Mouse (Mus musculus): ENCODE results near the gene Gramd1b. TPM values are rescaled to one million over a fixed set of nuclear protein-coding genes. Genes with fewer than 3 reads are reported as not detected.
A peak's percentile ranks its signal among the peaks of the same experiment; 100 is the strongest.

Gramd1b gene
- polyA plus RNA-seq, 1 experiment from 2014 or later: 2.7 TPM

DNA sequence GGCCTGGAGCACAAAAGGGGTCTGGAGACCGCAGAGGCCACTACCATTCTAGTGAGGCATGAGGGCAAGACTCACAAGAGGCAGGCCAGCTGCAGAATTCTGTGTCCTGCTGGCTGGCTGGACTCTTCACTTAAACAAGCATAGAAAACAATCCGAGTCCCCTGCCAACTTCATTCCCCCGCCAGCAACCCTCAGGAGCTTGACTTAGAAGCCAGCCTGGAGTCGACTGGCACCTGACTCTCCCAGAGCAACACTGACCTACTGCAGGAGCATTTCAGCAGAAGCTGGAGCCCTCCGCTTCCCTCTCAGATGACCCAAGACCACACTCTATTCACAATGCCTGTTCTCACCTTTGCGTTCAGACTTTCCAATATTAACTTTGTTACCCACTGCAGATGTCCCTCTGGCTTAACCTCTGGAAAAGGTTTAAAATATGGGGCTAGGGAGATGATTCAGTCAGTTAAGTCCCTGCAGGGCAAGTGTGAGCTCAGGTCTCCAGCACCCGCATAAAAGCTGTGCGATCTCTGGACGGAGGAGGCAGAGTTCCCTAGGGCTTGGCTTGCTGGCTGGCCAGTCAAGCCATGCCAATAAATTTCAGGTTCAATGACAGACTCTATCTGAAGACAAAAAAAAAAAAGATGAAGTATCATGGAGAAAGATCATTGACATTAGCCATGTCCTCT, 104.8 kb downstream of the Gramd1b start:
- no peak overlapping the region for H3K4me3 ChIP-seq
- no peaks in the 10 kb centered on the region for H3K27me3 ChIP-seq (ENCODE audit: low read depth, poor library complexity, severe bottlenecking)
- H3K36me3 ChIP-seq: no peaks in the 10 kb centered on the region
- H3K4me1 ChIP-seq: no peaks in the 10 kb centered on the region
- DNase-seq (ENCODE audit: low spot score): no peak
- H3K27ac ChIP-seq: no peak overlapping the region
- 88% methylated on average over 9 of the region's 9 CpGs for WGBS
- no peaks in the 10 kb centered on the region for H3K9me3 ChIP-seq (replicated peaks)

DNA sequence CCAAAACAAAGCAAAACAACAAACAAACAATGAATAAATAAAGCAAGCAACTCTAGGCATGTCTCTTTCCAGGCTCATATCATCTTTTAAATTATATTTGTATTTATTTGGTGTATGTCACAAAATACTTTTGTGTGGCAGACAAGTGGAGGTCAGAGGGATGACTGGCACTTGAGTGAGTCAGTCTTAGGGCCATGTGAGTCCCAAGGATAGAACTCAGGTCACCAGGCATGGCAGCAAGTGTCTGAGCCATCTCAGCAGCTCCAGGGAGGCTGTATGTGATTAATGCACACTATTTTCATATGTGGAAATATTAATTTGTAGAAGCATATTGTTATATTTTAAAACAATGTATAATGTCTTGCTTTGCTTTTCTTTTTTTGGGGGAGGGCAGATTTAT, 106.3 kb downstream of the Gramd1b start:
- Histone ChIP-seq H3K4me1 (no peaks in the 10 kb centered on the region), H3K9me3 (replicated peaks) (no peaks in the 10 kb centered on the region), H3K27ac (no peak overlapping the region), H3K27me3 (ENCODE audit: low read depth, poor library complexity, severe bottlenecking) (no peaks in the 10 kb centered on the region), H3K4me3 (no peak overlapping the region), H3K36me3 (no peaks in the 10 kb centered on the region)
- no peak for DNase-seq (ENCODE audit: low spot score)

DNA sequence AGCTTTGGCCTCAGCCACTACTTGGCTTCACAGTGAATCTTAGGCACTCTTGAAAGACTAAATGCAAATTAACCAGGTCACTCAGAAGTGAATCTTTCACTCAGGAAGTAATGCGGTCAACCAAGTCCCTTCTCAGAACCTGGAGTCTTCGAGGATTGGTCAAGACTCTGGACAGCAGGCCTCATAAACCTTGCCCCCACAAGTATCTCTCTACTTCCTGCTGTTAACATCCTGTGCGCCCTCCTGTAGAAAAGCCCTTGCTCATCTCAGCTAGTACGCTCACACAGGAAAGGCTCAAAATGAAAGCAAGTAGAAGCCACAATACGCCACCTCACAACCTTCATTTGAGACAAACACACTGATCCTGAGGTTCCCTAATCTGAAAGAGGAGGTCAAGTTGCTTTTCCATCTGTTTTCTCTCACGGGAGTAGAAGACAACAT, 107.7 kb downstream of the Gramd1b start:
- no peaks in the 10 kb centered on the region for H3K27me3 ChIP-seq (ENCODE audit: low read depth, poor library complexity, severe bottlenecking)
- WGBS: 86% methylated on average over 6 of the region's 6 CpGs
- DNase-seq (ENCODE audit: low spot score): no peak

DNA sequence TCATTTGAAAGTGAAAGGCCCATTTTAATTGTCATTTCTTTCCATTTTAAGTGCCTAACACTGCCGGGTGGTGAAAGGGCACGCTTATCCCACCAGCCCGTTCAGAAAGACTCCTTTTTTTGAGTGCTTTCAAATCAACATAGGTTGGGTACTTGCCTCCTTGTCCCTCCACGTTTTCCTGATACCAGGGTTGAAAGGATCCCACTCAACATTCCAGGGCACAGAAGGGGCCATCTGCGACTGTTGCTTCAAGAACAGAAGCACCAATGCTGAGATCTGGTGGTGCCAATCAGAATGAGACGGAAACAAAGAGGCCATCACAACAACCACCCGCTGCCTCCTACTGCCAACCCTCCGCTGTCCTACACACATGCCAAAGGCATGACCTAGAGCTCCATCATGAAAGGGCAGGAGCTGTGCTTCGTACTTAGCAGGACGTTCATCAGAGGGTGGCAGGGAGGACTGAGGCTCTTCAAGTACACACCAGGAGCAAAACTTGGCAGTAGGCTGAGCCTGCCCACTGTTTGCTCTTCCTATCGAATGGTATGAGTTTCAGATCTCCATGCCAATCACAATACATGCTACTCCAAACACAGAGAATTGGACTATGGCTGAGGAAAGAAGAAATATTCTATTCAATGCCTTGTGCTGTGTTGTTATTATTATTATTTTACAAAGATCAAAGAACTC, 108.7 kb downstream of the Gramd1b start:
- no peak overlapping the region for H3K4me3 ChIP-seq
- H3K36me3 ChIP-seq: no peaks in the 10 kb centered on the region
- no peak overlapping the region for H3K27ac ChIP-seq
- DNase-seq (ENCODE audit: low spot score): no peak
- H3K4me1 ChIP-seq: no peaks in the 10 kb centered on the region
- no peaks in the 10 kb centered on the region for H3K27me3 ChIP-seq (ENCODE audit: low read depth, poor library complexity, severe bottlenecking)
- 90% methylated on average over 11 of the region's 11 CpGs for WGBS
- no peaks in the 10 kb centered on the region for H3K9me3 ChIP-seq (replicated peaks)

More for the DNA sequence above, 107.7 kb downstream of the Gramd1b start:
- Histone ChIP-seq H3K4me1 (no peaks in the 10 kb centered on the region), H3K4me3 (no peak overlapping the region), H3K27ac (no peak overlapping the region), H3K9me3 (replicated peaks) (no peaks in the 10 kb centered on the region), H3K36me3 (no peaks in the 10 kb centered on the region)

DNA sequence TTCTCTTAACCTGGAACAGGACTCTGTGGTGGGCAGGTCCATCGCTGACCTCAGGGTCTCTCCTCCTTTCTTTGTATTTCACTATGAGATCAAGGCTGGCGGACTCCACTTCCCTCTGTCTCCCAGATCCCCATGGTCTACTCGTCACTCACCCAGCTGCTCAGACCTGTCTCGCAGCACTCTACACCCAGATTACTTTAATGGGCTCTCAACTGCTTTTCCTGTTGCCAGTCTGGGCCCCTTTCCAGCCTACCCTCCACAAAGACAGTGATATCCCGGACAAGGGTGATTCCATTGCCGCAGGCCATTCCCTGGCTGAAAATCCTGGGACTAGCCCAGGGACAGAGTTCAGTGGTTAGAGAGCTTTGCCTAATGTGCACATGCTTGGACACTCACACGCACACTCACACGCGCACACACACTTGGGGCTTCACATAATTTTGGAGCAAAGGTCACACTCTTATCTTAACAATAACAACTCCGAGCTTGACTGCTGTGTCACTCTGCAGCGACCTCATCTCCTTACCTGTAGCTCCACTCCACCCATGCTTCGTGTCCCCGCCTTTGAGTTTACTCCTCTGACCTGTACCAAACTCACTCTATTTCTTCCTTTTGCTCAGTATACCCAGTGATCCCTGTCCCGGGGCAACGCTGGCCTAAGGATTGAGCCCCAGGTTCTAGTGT, 110.4 kb downstream of the Gramd1b start:
- Histone ChIP-seq H3K9me3 (replicated peaks) (no peaks in the 10 kb centered on the region), H3K27ac (no peak overlapping the region), H3K4me3 (no peak overlapping the region), H3K36me3 (no peaks in the 10 kb centered on the region), H3K27me3 (ENCODE audit: low read depth, poor library complexity, severe bottlenecking) (no peaks in the 10 kb centered on the region), H3K4me1 (no peaks in the 10 kb centered on the region)
- 87% methylated on average over 15 of the region's 15 CpGs for WGBS
- DNase-seq (ENCODE audit: low spot score): no peak

DNA sequence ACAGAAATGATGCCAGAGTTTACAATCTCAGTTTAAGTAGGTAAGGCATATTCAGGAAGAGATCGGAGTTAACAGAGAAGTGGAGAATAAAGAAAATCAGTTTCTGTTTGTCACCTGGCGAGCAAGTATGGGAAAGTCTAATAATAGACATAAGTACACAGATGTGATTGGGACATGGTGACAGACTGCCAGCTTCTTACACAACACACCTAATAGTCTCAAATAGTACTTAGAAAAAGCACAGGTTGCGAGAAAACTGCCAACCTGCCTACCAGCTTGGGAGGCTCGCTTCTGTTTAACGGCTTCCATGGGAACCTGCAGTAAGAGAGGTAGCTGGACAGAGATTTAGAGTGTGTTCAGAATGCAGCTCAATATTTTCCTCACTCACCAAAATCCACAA, 112.4 kb downstream of the Gramd1b start:
- Histone ChIP-seq H3K27me3 (ENCODE audit: low read depth, poor library complexity, severe bottlenecking) (no peaks in the 10 kb centered on the region), H3K4me3 (no peak overlapping the region), H3K9me3 (replicated peaks) (no peaks in the 10 kb centered on the region), H3K36me3 (no peaks in the 10 kb centered on the region), H3K27ac (no peak overlapping the region), H3K4me1 (0 out of 2 replicates have a peak, but pooled peaks cover 2% of the 10 kb centered on the region)
- WGBS: 87% methylated on average over 5 of the region's 5 CpGs
- no peak for DNase-seq (ENCODE audit: low spot score)

DNA sequence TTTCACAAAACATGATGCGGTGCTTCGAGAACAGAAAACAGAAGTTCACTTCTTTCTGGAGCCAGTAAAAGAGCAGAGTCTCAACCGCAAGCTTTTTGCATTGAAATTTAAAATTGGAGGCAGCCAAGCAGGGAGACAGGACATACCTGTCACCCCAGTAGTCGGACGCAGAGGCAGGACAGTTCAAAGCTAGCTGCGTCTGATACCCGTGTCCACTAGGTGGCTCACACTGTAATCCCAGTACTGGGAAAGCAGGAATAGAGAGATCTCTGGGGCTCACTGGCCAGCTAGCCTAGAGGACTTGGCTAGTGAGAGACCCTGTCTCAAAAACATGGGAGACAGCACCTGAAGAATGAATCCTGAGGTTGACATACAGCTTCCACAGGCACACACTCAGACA, 115.0 kb downstream of the Gramd1b start:
- Histone ChIP-seq H3K4me1 (0 out of 2 replicates have a peak, but pooled peaks cover 2% of the 10 kb centered on the region), H3K27ac (no peak overlapping the region), H3K27me3 (ENCODE audit: low read depth, poor library complexity, severe bottlenecking) (no peaks in the 10 kb centered on the region), H3K9me3 (replicated peaks) (no peaks in the 10 kb centered on the region), H3K36me3 (no peaks in the 10 kb centered on the region), H3K4me3 (no peak overlapping the region)
- 86% methylated on average over 7 of the region's 7 CpGs for WGBS
- no peak for DNase-seq (ENCODE audit: low spot score)

DNA sequence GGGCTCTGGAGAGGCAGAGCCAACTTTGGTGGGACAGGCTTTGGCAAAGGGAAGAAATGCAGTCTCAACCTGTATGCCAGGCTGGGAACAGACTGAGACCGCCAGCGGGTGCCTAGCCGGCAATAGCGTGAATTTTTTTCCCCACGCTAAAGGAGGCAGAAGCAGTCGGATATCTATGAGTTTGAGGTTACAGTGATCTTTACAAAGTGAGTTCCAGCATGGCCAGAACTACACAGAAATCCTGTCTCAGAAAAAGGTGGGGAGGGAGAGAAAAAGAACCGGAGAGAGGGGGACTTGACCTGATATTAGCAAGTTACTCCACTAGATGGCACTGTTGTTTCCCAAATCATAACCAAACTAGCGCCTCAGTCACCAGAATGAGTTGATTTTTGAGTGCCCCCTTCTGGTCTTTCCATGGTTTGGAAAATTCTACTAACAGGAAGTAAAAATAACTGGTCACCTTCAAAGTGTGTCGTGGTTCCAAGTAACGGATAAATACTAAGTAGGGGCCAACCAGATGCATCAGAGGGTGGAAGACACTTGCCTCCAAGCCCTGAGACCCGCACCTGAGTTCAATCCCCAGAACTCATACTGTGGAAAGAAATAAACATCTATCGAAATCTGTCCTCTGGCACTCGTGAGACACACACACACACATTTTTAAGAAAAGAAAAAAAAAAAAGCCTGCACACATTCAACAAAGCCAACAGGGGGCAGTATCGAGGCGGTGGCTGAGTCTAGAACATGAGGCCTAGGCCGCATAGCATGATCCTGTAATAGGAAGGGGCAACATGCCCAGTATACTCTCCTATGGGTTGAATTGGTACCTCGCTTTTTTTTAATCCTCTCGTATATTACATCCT, 116.0 kb downstream of the Gramd1b start:
- Histone ChIP-seq H3K9me3 (replicated peaks) (no peaks in the 10 kb centered on the region), H3K4me3 (peak overlapping the region; percentile 71), H3K36me3 (no peaks in the 10 kb centered on the region), H3K27me3 (ENCODE audit: low read depth, poor library complexity, severe bottlenecking) (no peaks in the 10 kb centered on the region), H3K4me1 (0 out of 2 replicates have a peak, but pooled peaks cover 2% of the 10 kb centered on the region), H3K27ac (peak overlapping the region; percentile 82)
- 35% methylated on average over 18 of the region's 18 CpGs for WGBS
- peak; percentile 46 for DNase-seq (ENCODE audit: low spot score)

DNA sequence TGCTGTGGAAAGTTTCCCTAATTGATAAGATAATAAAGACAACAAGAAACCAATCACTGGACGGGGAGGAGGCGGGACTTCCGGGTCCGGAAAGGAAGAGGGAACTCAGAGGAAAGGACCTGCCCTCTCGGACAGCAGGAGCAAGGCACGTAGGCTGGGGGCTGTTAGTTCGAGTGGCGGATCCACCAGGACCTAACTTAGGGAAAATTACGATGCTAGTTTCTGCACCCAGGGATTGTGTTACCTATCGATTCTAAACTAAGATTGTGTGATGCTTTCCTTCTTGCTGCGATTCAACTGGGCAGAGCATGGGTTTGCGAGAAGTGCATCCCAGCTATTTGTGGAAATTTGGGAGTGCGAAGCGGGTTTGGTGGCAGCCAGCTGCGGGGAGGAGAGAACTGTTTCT, 116.7 kb downstream of the Gramd1b start:
- peak; percentile 84 for DNase-seq (ENCODE audit: low spot score)
- H3K36me3 ChIP-seq: no peaks in the 10 kb centered on the region
- H3K4me3 ChIP-seq: peak overlapping the region; percentile 71
- H3K9me3 ChIP-seq (replicated peaks): no peaks in the 10 kb centered on the region
- H3K4me1 ChIP-seq: 0 out of 2 replicates have a peak, but pooled peaks cover 2% of the 10 kb centered on the region
- H3K27ac ChIP-seq: peak overlapping the region; percentile 82
- under 1% methylated on average over 15 of the region's 15 CpGs for WGBS
- H3K27me3 ChIP-seq (ENCODE audit: low read depth, poor library complexity, severe bottlenecking): no peaks in the 10 kb centered on the region

DNA sequence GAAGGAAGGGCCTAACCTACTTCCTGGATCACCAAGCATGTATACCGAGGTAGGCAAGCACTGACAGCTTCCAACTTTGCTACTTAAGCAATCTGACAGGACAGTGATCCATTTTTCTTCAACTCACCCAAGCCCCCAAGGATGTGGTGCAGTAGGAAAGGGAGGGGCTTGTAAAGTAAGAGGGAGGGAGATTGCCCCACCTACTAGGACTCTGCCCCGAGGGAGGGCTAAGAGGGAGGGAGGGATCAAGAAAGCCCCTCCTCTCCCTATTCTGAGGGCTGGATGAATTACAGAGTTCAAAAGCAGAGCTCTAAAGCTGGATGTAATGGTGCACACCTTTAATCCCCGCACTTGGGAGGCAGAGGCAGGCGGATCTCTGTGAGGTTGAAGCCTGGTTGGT, 117.6 kb downstream of the Gramd1b start:
- no peak overlapping the region for H3K4me3 ChIP-seq
- no peaks in the 10 kb centered on the region for H3K36me3 ChIP-seq
- DNase-seq (ENCODE audit: low spot score): no peak
- no peaks in the 10 kb centered on the region for H3K9me3 ChIP-seq (replicated peaks)
- 93% methylated on average over 4 of the region's 4 CpGs for WGBS
- 0 out of 2 replicates have a peak, but pooled peaks cover 5% of the 10 kb centered on the region for H3K4me1 ChIP-seq
- no peak overlapping the region for H3K27ac ChIP-seq
- H3K27me3 ChIP-seq (ENCODE audit: low read depth, poor library complexity, severe bottlenecking): no peaks in the 10 kb centered on the region

DNA sequence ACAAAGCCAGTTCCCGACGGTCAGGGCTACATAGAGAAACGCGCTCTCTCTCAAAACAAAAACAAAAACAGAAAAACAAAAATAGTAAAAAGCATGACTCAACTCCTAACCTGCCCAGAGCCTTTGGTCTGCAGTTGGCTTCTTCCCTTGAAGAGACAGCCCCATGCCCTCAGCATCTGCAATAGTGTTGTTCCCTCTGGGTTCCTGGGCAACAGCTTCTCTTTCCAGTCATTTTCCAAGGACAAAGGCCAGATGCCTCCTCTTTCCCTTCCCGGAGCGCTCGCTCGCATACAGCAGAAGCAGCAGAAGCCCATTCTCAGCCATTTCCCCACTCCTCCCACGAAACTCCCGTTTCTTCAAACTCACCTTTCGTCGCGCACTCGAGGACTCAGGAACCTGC, 118.3 kb downstream of the Gramd1b start:
- Histone ChIP-seq H3K27me3 (ENCODE audit: low read depth, poor library complexity, severe bottlenecking) (no peaks in the 10 kb centered on the region), H3K4me3 (no peak overlapping the region), H3K4me1 (0 out of 2 replicates have a peak, but pooled peaks cover 5% of the 10 kb centered on the region), H3K9me3 (replicated peaks) (no peaks in the 10 kb centered on the region), H3K36me3 (no peaks in the 10 kb centered on the region), H3K27ac (no peak overlapping the region)
- no peak for DNase-seq (ENCODE audit: low spot score)
- WGBS: 95% methylated on average over 14 of the region's 14 CpGs

DNA sequence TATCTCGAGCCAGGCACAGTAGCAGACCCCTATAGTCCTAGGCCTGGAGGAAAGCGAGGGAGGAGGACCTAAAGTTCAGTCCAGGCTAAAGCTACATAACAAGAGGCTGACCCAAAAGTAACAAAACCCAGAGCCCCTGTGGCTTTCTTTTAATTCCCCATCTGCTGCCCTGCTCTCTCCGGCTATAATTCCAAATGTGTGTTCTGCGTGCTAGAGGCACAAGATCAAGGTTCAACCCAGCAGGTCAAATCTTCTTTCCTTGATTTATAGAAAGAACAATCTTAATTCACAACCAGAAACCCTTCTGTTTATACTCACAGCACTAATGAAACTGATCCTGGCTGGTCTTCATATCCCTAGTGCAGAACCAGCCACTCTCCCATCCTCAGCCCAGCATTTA, 118.9 kb downstream of the Gramd1b start:
- Histone ChIP-seq H3K36me3 (no peaks in the 10 kb centered on the region), H3K4me3 (no peak overlapping the region), H3K27ac (no peak overlapping the region), H3K9me3 (replicated peaks) (no peaks in the 10 kb centered on the region), H3K27me3 (ENCODE audit: low read depth, poor library complexity, severe bottlenecking) (no peaks in the 10 kb centered on the region), H3K4me1 (0 out of 2 replicates have a peak, but pooled peaks cover 5% of the 10 kb centered on the region)
- 87% methylated on average over 4 of the region's 4 CpGs for WGBS
- no peak for DNase-seq (ENCODE audit: low spot score)

Measured in limb, embryonic 10.5 days (tissue).